Mouse (Mus musculus) neural tube, embryonic 14.5 days (tissue): Measurements from ENCODE around the gene Rassf3. TPM values are rescaled to one million over a fixed set of nuclear protein-coding genes. Genes with fewer than 3 reads are reported as not detected.

Experiments
- ATAC-seq: fragments of 200-750 bp; cut with Nextera tagmentation; 2 replicates; pipeline ENCODE4 v1.8.0; 2017; ENCODE audit warnings: low read depth, mild to moderate bottlenecking, moderate TSS enrichment, moderate library complexity
- H3K27ac ChIP-seq: fragments of 300-500 bp; sonication (generic); 2 replicates; pipeline ENCODE4 v1.5.1; 2014; ENCODE audit warnings: low read depth, mild to moderate bottlenecking, control low read depth, low read length, moderate library complexity, mixed read lengths
- H3K27me3 ChIP-seq: fragments of 300-500 bp; sonication (generic); 2 replicates; pipeline ENCODE4 v1.6.1; 2014; ENCODE audit warnings: low read length; ENCODE audit not compliant: control insufficient read depth, insufficient read depth
- H3K36me3 ChIP-seq: fragments of 300-500 bp; sonication (generic); 2 replicates; pipeline ENCODE4 v1.6.1; 2014; ENCODE audit warnings: low read length, mixed read lengths; ENCODE audit not compliant: control insufficient read depth, insufficient read depth
- H3K4me1 ChIP-seq: fragments of 300-500 bp; sonication (generic); 2 replicates; pipeline ENCODE4 v1.6.1; 2014; ENCODE audit warnings: low read length; ENCODE audit not compliant: control insufficient read depth, insufficient read depth
- H3K4me2 ChIP-seq: fragments of 300-500 bp; sonication (generic); 2 replicates; pipeline ENCODE4 v1.6.1; 2014; ENCODE audit warnings: mild to moderate bottlenecking, low read depth, low read length, control low read depth
- H3K4me3 ChIP-seq: fragments of 300-500 bp; sonication (generic); 2 replicates; pipeline ENCODE4 v1.5.1; 2014; ENCODE audit warnings: low read depth, low read length, control low read depth, mixed read lengths
- H3K9ac ChIP-seq: fragments of 300-500 bp; sonication (generic); replicated peaks from 2 replicates; pipeline ENCODE4 v1.6.1; 2014; ENCODE audit warnings: low read depth, mild to moderate bottlenecking, control low read depth, low read length, mixed read lengths
- H3K9me3 ChIP-seq: fragments of 300-500 bp; sonication (generic); 2 replicates; pipeline ENCODE4 v1.6.1; 2016; ENCODE audit warnings: low read length; ENCODE audit not compliant: control insufficient read depth
- WGBS: fragments of 180-500 bp; shearing (Covaris S2); extraction: QIAGEN DNeasy Blood & Tissue Kit; methylation state at CpG from one replicate; pipeline ENCODE4 v1.1.7; 2014; 5-methylcytosine and 5-hydroxymethylcytosine counted together
- polyA plus RNA-seq: library from polyadenylated mRNA; unstranded; fragments of >200 nt; fragmentation: Nextera tagmentation; extraction: Ambion mirVana; gene quantifications from 2 replicates; pipeline ENCODE4 v1.2.1, GENCODE M21; 2014

The Rassf3 gene
- polyA plus RNA-seq, 1 experiment from 2014 or later, result 4.1 TPM

- Histone ChIP-seq H3K9me3 (no peaks in the 10 kb centered on the region), H3K27ac (no peak overlapping the region), H3K36me3 (peaks cover 51% of the 10 kb centered on the region), H3K4me1 (no peaks in the 10 kb centered on the region), H3K9ac (no peak overlapping the region), H3K4me3 (no peak overlapping the region), H3K27me3 (no peaks in the 10 kb centered on the region), H3K4me2 (no peak overlapping the region)
- WGBS, result 84% methylated on average over 24 of the region's 24 CpGs
- ATAC-seq, result no peak
These were observed 100.3 kb downstream of the Rassf3 start for GRCm38 (mm10) chr10:121375649-121376493.

GRCm38 (mm10) chr10:121374693-121375620 lies 101.2 kb downstream of the Rassf3 start:
- 90% methylated on average over 17 of the region's 17 CpGs for WGBS
- no peak for ATAC-seq
- no peak overlapping the region for H3K9ac ChIP-seq
- H3K36me3 ChIP-seq, result peaks cover 43% of the 10 kb centered on the region
- H3K4me3 ChIP-seq, result no peak overlapping the region
- no peak overlapping the region for H3K27ac ChIP-seq
- H3K4me2 ChIP-seq, result no peak overlapping the region
- no peaks in the 10 kb centered on the region for H3K9me3 ChIP-seq
- no peaks in the 10 kb centered on the region for H3K27me3 ChIP-seq
- H3K4me1 ChIP-seq, result no peaks in the 10 kb centered on the region

DNA sequence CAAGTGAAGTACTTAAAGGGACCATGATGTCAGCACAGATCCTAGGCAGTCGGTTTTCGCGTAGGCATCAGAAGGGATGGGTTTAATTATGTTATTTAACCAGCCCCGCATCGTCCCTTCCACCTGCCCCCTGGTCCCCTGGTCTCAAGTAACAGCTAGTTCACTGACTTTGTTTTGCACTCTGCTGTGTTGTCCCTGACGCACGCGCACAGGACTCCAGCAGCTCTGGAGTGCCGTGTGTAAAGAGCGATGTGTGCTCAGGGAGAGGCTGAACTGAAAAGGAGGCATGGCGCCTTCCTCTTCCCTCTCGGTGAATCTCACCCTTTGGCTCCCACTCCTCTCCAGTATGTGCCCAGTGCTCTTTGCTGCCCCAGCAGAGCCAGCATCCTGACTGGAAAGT lies 102.1 kb downstream of the Rassf3 start:
- Histone ChIP-seq H3K9me3 (no peaks in the 10 kb centered on the region), H3K9ac (no peak overlapping the region), H3K27me3 (no peaks in the 10 kb centered on the region), H3K36me3 (peaks cover 34% of the 10 kb centered on the region), H3K4me3 (no peak overlapping the region), H3K27ac (no peak overlapping the region), H3K4me2 (no peak overlapping the region), H3K4me1 (no peaks in the 10 kb centered on the region)
- WGBS, result 82% methylated on average over 12 of the region's 12 CpGs
- no peak for ATAC-seq

- Histone ChIP-seq H3K27ac (no peak overlapping the region), H3K4me3 (no peak overlapping the region), H3K9me3 (no peaks in the 10 kb centered on the region), H3K27me3 (no peaks in the 10 kb centered on the region), H3K36me3 (peaks cover 10% of the 10 kb centered on the region; the same call in 1 of the 2 replicates), H3K4me2 (no peak overlapping the region), H3K4me1 (peaks cover 5% of the 10 kb centered on the region; the same call in 1 of the 2 replicates), H3K9ac (no peak overlapping the region)
- ATAC-seq, result no peak
- WGBS, result 94% methylated on average over 6 of the region's 6 CpGs
These were observed 105.4 kb downstream of the Rassf3 start for GRCm38 (mm10) chr10:121370777-121371176.

DNA sequence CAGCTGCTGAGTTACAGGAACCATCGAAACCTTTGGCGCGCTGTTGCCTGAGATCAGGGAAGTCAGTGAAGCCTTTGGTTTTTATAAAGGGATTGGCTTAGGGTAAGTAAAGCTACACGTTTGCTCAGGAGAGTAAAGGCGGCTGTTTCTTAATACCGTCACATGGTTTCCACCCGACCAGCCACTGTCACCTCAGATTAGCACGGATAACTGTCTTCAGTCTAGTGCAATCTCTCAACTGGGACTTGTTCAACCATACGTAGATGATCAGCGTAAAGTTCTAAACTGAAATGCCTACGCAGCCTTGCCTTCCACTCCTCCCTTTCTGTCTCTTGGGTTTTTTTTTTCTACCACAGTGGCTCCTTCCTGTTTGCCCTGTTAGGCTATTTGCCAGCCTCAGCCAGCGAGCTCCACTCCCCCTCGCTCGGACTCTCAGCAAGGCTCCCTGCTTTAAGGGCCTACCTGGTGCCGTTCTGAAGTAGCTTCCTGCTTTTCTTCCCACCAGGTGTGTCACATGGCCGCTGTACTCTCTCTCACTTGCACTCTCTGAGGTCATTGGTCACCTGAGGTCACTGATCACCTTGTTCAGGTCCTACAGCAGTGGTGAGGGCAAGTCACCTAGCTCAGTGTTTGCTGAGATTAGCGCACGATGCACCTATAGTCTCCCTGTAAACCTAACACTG lies 107.2 kb downstream of the Rassf3 start:
- Histone ChIP-seq H3K27ac (no peak overlapping the region), H3K27me3 (no peaks in the 10 kb centered on the region), H3K36me3 (peaks cover 5% of the 10 kb centered on the region; the same call in 1 of the 2 replicates), H3K4me3 (no peak overlapping the region), H3K9ac (no peak overlapping the region), H3K9me3 (no peaks in the 10 kb centered on the region), H3K4me1 (peaks cover 7% of the 10 kb centered on the region; the same call in 1 of the 2 replicates), H3K4me2 (no peak overlapping the region)
- ATAC-seq, result no peak
- 93% methylated on average over 18 of the region's 18 CpGs for WGBS

GRCm38 (mm10) chr10:121367780-121368179 lies 108.4 kb downstream of the Rassf3 start:
- H3K4me3 ChIP-seq, result no peak overlapping the region
- 88% methylated on average over 9 of the region's 9 CpGs for WGBS
- ATAC-seq, result no peak
- peaks cover 5% of the 10 kb centered on the region; the same call in 1 of the 2 replicates for H3K36me3 ChIP-seq
- no peak overlapping the region for H3K9ac ChIP-seq
- peaks cover 7% of the 10 kb centered on the region; the same call in 1 of the 2 replicates for H3K4me1 ChIP-seq
- H3K27me3 ChIP-seq, result no peaks in the 10 kb centered on the region
- no peak overlapping the region for H3K4me2 ChIP-seq
- no peaks in the 10 kb centered on the region for H3K9me3 ChIP-seq
- H3K27ac ChIP-seq, result no peak overlapping the region

- Histone ChIP-seq H3K27me3 (no peaks in the 10 kb centered on the region), H3K36me3 (peaks cover 5% of the 10 kb centered on the region; the same call in 1 of the 2 replicates), H3K9me3 (no peaks in the 10 kb centered on the region), H3K4me1 (peaks cover 7% of the 10 kb centered on the region; the same call in 1 of the 2 replicates), H3K9ac (no peak overlapping the region), H3K27ac (no peak overlapping the region), H3K4me3 (no peak overlapping the region), H3K4me2 (no peak overlapping the region)
- ATAC-seq, result no peak
- WGBS, result 89% methylated on average over 13 of the region's 13 CpGs
These were observed 108.9 kb downstream of the Rassf3 start for GRCm38 (mm10) chr10:121367271-121367670.

DNA sequence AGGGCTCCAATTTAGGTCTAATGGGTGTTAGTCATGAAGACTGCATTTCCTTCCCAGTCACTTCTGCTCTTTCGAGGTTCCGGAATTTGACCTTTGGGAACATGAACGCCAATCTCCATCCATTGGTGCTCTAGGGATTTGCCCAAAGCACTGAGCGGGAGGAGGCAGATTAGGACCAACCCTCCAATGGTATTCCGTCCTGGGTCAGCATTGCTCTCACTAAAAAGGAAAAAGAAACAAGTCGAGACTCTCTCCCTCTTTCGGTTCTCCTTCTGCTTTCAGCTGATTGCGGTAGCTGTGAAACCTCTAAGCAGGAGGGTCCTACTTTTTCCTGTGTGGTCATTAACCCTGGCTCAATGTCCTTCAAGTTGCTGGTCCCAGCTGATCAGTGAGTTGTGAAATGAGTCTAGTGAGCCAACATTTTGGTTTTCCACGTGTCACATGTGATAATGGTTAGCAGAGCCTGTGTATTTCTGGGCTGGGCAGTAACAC lies 110.3 kb downstream of the Rassf3 start:
- ATAC-seq, result no peak
- H3K27me3 ChIP-seq, result no peaks in the 10 kb centered on the region
- no peaks in the 10 kb centered on the region for H3K9me3 ChIP-seq
- no peaks in the 10 kb centered on the region for H3K36me3 ChIP-seq
- 20% methylated on average over 9 of the region's 9 CpGs for WGBS
- H3K27ac ChIP-seq, result no peak overlapping the region
- H3K4me2 ChIP-seq, result peak overlapping the region; percentile 85
- H3K4me3 ChIP-seq, result peak overlapping the region; percentile 79
- H3K4me1 ChIP-seq, result peaks cover 7% of the 10 kb centered on the region; the same call in 1 of the 2 replicates
- peak overlapping the region; percentile 69; the same call in 1 of the 2 replicates for H3K9ac ChIP-seq
